Mouse (Mus musculus) B cell, adult 2 months (primary cell): Measurements from ENCODE around the gene Pdlim3.

Experiments
- DNase-seq, 2 experiments: peaks; one replicate each; pipeline ENCODE4 v3.0.0; 2022

The Pdlim3 gene

DNA sequence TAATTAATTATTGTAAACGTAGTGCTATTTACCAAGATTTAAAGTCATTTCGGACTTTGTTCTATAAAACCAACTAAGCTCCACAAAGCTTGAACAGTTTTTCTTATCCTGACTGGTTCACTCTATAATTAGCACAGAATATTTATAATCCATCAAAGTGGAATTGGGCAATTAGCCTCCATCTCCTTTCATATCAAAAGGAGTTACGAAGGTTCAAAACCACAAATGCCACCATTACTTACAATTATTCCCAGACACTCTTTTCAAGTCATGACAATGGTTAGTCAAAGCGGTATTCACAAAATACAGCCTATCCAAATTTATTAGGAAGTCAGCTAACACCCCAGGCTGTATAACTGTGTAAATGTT lies 21.0 kb downstream of the Pdlim3 start:
- DNase-seq = no peak

DNA sequence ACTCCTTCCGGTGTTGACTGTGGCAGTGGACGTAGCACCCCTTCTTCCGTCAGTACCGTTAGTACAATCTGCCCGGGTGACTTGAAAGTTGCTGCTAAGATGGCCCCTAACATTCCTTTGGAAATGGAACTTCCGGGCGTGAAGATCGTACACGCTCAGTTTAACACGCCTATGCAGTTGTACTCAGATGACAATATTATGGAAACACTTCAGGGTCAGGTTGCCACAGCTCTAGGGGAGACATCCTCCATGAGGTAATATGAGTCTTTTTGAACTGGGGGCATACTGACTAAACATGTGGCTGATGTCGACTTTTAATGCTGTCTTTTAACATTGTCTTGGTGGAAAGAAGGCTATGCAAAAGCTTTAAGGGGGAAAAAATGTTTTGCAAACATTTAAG lies 28.4 kb downstream of the Pdlim3 start:
- DNase-seq = no peak

DNA sequence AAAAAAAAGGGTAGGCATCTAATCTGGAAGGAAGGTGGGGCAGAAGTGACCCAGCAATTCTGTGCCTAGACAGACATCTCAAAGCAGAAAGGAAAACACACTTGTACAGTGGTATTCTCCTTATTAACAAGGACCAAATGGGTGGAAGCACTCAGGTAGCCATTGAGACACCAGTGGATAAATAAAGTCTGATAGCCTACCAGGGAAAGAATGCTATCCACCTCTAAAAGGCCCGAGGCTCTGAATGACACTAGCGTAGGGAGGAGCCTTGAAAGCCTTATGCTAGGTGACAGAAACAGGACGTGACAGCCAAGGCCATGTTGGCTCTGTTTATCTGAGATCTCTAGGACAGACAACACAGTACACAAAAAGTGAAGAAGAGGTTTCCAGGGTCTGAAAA lies 31.2 kb downstream of the Pdlim3 start:
- no peak for DNase-seq

DNA sequence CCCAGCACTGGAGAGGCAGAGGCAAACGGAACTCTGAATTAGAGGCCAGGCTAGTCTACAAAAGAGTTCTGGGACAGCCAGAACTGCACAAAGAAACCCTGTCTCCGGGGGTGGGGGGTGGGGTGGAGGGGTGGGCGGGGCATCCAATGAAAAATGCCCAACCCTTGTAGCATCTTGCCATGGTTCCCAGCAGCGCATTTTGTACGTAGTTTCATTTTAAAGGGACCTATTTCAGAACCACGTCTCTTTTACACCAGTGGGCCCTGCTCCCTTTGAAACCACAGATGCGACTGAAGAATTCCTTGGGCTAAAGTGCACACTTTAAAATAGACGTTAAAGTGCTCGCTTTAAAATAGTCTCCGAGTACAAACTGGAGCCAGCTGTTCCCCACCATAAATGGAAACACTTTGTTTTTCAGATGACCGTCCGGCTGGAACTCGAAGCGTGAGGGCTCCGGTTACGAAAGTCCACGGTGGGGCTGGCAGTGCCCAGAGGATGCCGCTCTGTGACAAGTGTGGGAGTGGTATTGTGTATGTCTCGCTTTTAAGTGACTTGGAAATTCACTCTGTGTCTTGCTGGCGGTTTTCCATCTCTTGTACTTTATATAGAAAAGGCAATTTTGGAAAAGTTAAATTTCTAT lies 31.9 kb downstream of the Pdlim3 start:
- no peak for DNase-seq

- DNase-seq = no peak
Observed at GRCm38 (mm10) chr8:45918891-45919290, 33.6 kb downstream of the Pdlim3 start.

DNA sequence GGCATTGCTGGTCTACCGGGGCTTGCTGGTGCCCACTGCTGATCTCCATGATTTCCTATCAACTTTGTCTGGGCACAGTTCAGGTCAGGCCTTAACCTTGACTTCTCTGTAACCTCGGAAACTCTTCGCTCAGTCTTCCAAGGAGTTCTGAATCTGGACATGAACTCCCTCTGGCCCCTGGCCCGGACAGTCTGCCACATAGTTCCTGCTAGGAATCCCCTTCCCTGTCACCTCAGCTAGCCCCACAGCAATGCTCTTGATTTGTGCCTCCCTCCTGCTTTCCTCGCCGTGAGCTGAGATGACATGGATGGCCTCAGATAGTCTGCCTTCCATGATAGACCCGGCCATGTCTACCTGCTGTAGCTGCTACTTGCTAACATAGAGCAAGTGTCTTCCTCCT lies 35.1 kb downstream of the Pdlim3 start:
- no peak for DNase-seq

DNA sequence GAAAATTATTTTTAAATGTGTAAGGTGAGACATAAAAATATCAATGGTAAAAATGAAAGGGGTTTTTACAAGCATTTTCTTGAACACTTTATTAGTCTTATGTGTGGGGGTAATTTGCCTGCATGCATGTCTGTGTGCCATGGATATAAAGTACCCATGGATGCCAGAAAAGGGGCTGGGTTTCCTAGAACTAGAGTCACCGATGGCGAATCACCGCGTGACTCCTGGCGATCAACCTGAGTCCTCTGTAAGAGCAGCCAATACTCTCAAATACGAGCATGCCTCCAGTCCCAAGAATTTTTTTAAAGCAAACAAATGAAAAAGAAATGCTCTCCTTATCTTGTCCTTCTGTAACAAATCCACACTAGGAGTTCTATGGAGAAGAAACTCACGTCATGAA lies 36.9 kb downstream of the Pdlim3 start:
- no peak for DNase-seq

- peak; percentile 98 for DNase-seq
Observed at GRCm38 (mm10) chr8:45934582-45935014, 49.3 kb downstream of the Pdlim3 start, which contains the start of gene Ccdc110. Gene Ccdc110 (plus strand): TSS chr8:45934619.

DNA sequence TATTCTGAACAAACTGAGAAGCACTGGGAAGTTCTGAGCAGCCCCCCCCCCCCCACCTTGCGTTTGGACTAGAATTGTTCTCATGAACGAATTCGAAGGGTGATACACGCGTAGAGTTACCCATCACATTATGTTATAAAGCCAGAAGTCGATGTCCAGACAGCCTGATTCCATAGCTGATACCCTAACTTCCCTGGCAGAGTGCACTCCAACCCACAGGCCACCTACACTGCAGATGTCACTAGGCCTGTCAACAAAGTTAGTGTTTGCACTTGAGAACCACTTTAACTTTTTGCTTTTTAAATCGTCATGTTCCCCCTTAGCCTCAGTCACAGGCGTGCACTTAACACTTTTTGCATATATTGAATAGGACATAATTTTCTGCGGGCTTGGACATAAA lies 51.7 kb downstream of the Pdlim3 start:
- no peak for DNase-seq

DNA sequence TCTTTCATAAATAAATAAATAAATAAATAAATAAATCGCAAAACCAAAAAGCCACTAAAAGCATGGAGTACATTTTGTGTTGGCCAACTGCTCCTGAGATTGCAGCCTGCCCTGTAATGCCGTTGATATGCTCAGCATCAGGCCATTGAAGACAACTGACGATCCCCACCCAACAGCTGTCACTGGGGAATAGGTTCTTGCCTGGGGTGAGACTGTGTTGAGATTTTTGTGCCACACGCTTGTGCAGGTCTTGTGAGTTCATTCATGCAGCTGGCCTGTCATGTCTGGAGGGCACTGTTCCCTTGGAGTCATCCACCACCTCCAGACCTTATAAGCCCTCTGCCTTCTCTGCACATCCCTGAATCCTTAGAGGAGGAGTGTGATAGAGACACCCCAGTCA lies 61.0 kb downstream of the Pdlim3 start:
- no peak for DNase-seq

GRCm38 (mm10) chr8:45950622-45951021 lies 65.4 kb downstream of the Pdlim3 start:
- no peak for DNase-seq
